Mouse (Mus musculus) olfactory bulb, adult 2 months (tissue): Measurements from ENCODE around the gene Tepsin.

ENCODE experiments used
- CTCF ChIP-seq: fragments of 200-500 bp; IDR thresholded peaks from 2 replicates; pipeline ENCODE4 v1.5.1; 2012; ENCODE audit warnings: low read depth, mild to moderate bottlenecking, low read length, moderate library complexity; ENCODE audit not compliant: insufficient read depth
- POLR2A ChIP-seq: fragments of 200-500 bp; IDR thresholded peaks from 2 replicates; pipeline ENCODE4 v1.6.1; 2012; ENCODE audit warnings: mild to moderate bottlenecking, low read depth, low read length, moderate library complexity; ENCODE audit not compliant: insufficient read depth

DNA sequence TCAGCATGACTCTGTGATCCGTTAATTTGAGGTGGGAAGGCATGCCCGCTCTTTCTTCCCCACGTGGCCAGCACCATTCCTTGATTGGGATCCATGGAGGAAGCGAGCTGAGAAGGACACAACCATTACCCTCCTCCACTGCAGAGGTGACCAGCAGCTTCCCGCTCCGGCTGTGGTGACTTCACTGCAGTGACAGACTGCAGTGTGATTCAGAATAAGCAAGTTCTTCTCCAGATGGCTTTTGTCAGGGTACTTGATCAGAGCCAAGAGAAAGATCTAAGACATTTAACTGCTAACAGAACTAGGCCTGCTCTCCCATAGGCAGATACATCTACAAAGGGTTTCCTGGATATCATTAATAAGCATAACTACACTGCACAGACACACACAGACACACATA lies 18.2 kb downstream of the Tepsin start:
- TF ChIP-seq POLR2A (no peak), CTCF (no peak)
